In genomic region chr7:73390426-73391001, GRCm38 (mm10) we compare ENCODE assay signal across 7 mouse cellular contexts. TPM values are rescaled to one million over a fixed set of nuclear protein-coding genes. Genes with fewer than 3 reads are reported as not detected.
DNase-seq lines count a peak whose midpoint lies in the region; ATAC-seq and TF ChIP-seq lines count a peak whose summit lies in the region.

No protein-coding gene starts in this region.

- DNase-seq in CH12.LX (ENCODE audit: extremely low read depth): no peak
- peak; percentile 56 for DNase-seq in ES-CJ7 (ENCODE audit: low read depth, low spot score)
- DNase-seq in lung, postnatal 14 days: no peak

- H3K27me3 ChIP-seq in CH12.LX (replicated peaks): peaks cover 25% of the 10 kb centered on the region
- H3K27me3 ChIP-seq in heart, embryonic 13.5 days (replicated peaks): peaks cover 70% of the 10 kb centered on the region
- H3K27me3 ChIP-seq in liver, embryonic 15.5 days: peaks cover 81% of the 10 kb centered on the region

- no peak for TF ChIP-seq POLR2A in CH12.LX (IDR thresholded peaks at IDR 0.05; ENCODE audit: low read depth, low read length)

- TF ChIP-seq RAD21 in CH12.LX (IDR thresholded peaks at IDR 0.05; ENCODE audit: low read depth, low read length): no peak

- dilution Hi-C loops in CH12.LX (cut with MboI; ENCODE audit: extremely low pct_ligation_motif_present, extremely low pct_unique_long_range_greater_than_20kb, low sequenced_read_pairs): no loop called here

- H3K36me3 ChIP-seq in CH12.LX (replicated peaks in 1 of 2; ENCODE audit: control insufficient read depth in 1 of 2, insufficient read depth in 1 of 2, low read length in 1 of 2): no peaks in the 10 kb centered on the region
- no peaks in the 10 kb centered on the region for H3K36me3 ChIP-seq in heart, embryonic 13.5 days
- no peaks in the 10 kb centered on the region for H3K36me3 ChIP-seq in liver, embryonic 15.5 days (replicated peaks)

- no peaks in the 10 kb centered on the region for H3K79me2 ChIP-seq in CH12.LX (replicated peaks; ENCODE audit: control insufficient read depth, extremely low read depth, insufficient read depth, poor library complexity, severe bottlenecking)

- H3K4me3 ChIP-seq in CH12.LX (replicated peaks in 1 of 3; ENCODE audit: low read depth in 2 of 3, low read length in 2 of 3, poor library complexity in 1 of 3): no peak overlapping the region
- H3K4me3 ChIP-seq in heart, embryonic 13.5 days: peak overlapping the region; percentile 76
- H3K4me3 ChIP-seq in liver, embryonic 15.5 days (replicated peaks): 0 out of 2 replicates have a peak overlapping the region, but pooled peaks have one; percentile 40

- peak overlapping the region; percentile 68; the same call in 1 of the 2 replicates for H3K4me2 ChIP-seq in CH12.LX (ENCODE audit: insufficient read depth, low read depth, poor library complexity, severe bottlenecking)
- peak overlapping the region; percentile 98 for H3K4me2 ChIP-seq in heart, embryonic 13.5 days
- peak overlapping the region; percentile 60 for H3K4me2 ChIP-seq in liver, embryonic 15.5 days

- 3% methylated on average over 18 of the region's 18 CpGs for WGBS in heart, embryonic 13.5 days
- 4% methylated on average over 18 of the region's 18 CpGs for WGBS in liver, embryonic 15.5 days (ENCODE audit: insufficient replicate concordance)

- H3K27ac ChIP-seq in CH12.LX (ENCODE audit: insufficient read depth, low read depth): no peak overlapping the region
- peak overlapping the region; percentile 36; the same call in 1 of the 2 replicates for H3K27ac ChIP-seq in heart, embryonic 13.5 days (replicated peaks)
- no peak overlapping the region for H3K27ac ChIP-seq in liver, embryonic 15.5 days (replicated peaks)

- no peaks in the 10 kb centered on the region for H3K9me3 ChIP-seq in CH12.LX (replicated peaks; ENCODE audit: low read length)
- no peaks in the 10 kb centered on the region for H3K9me3 ChIP-seq in heart, embryonic 13.5 days
- no peaks in the 10 kb centered on the region for H3K9me3 ChIP-seq in liver, embryonic 15.5 days (replicated peaks)

- TF ChIP-seq EP300 in CH12.LX (IDR thresholded peaks at IDR 0.05; ENCODE audit: low read length): no peak

- peaks cover 4 to 47% of the 10 kb centered on the region in 2 experiments for H3K4me1 ChIP-seq in CH12.LX (ENCODE audit: control insufficient read depth in 1 of 2, insufficient read depth in 2 of 2)
- peaks cover 33% of the 10 kb centered on the region for H3K4me1 ChIP-seq in heart, embryonic 13.5 days
- H3K4me1 ChIP-seq in liver, embryonic 15.5 days (replicated peaks): no peaks in the 10 kb centered on the region

- TF ChIP-seq CTCF in CH12.LX (conservative IDR thresholded peaks at IDR 0.05 in 1 of 2, IDR thresholded peaks at IDR 0.05 in 1 of 2; ENCODE audit: low read depth in 2 of 2, low read length in 2 of 2): no peak

- no peak for ATAC-seq in heart, embryonic 13.5 days (ENCODE audit: extremely low read depth, insufficient number of reproducible peaks, low FRiP score, low TSS enrichment)
- no peak for ATAC-seq in liver, embryonic 15.5 days (ENCODE audit: insufficient read depth)
- ATAC-seq in inflammation-experienced regulatory T-cells, adult 6 months: no peak
- ATAC-seq in megakaryocyte-erythroid progenitor cell, adult 5-6 weeks (replicated peaks; ENCODE audit: low FRiP score, low TSS enrichment, poor library complexity, severe bottlenecking): no peak

- in situ Hi-C loops in CH12.LX (cut with MboI; ENCODE audit: low pct_ligation_motif_present, low pct_unique_long_range_greater_than_20kb, low sequenced_read_pairs): loop anchor here (25.0 kb wide), 1 partner anchor 1003 kb away; no protein-coding TSS in a partner anchor

- no peak overlapping the region for H3K9ac ChIP-seq in CH12.LX (ENCODE audit: insufficient read depth, low read depth)
- peak overlapping the region; percentile 88 for H3K9ac ChIP-seq in heart, embryonic 13.5 days
- H3K9ac ChIP-seq in liver, embryonic 15.5 days: no peak overlapping the region

TF ChIP-seq in CH12.LX, 34 proteins besides CTCF, POLR2A, EP300 and RAD21:
- no peak for TF ChIP-seq ELF1 (IDR thresholded peaks at IDR 0.05; ENCODE audit: low read depth, low read length)
- TF ChIP-seq NRF1 (IDR thresholded peaks at IDR 0.05; ENCODE audit: low read depth, low read length): no peak
- no peak for TF ChIP-seq TCF12 (IDR thresholded peaks at IDR 0.05; ENCODE audit: low read depth, low read length)
- no peak for TF ChIP-seq JUND (conservative IDR thresholded peaks at IDR 0.05; ENCODE audit: low read depth, low read length)
- no peak for TF ChIP-seq GABPA (IDR thresholded peaks at IDR 0.05; ENCODE audit: insufficient replicate concordance, low read depth, low read length)
- no peak for TF ChIP-seq SMC3 (IDR thresholded peaks at IDR 0.05; ENCODE audit: low read depth, low read length)
- no peak for TF ChIP-seq ZNF384 (IDR thresholded peaks at IDR 0.05; ENCODE audit: low read depth, low read length)
- no peak for TF ChIP-seq KAT2A (IDR thresholded peaks at IDR 0.05; ENCODE audit: insufficient replicate concordance, low read length)
- no peak for TF ChIP-seq TBP (conservative IDR thresholded peaks at IDR 0.05; ENCODE audit: low read depth, low read length)
- TF ChIP-seq NELFE (IDR thresholded peaks at IDR 0.05; ENCODE audit: low read depth, low read length): no peak
- TF ChIP-seq JUN (IDR thresholded peaks at IDR 0.05; ENCODE audit: insufficient read depth, low read depth, low read length): no peak
- TF ChIP-seq MEF2A (IDR thresholded peaks at IDR 0.05; ENCODE audit: borderline replicate concordance, low read depth, low read length): no peak
- TF ChIP-seq MAZ (IDR thresholded peaks at IDR 0.05; ENCODE audit: low read depth, low read length): no peak
- no peak for TF ChIP-seq CHD1 (IDR thresholded peaks at IDR 0.05; ENCODE audit: low read depth, low read length)
- no peak for TF ChIP-seq MAFK (IDR thresholded peaks at IDR 0.05; ENCODE audit: insufficient replicate concordance, low read length)

RNA-seq across cellular contexts. Expression of gene Rgma, which starts 15.2 kb away (rescaled TPM):
- total RNA-seq in CH12.LX (2012; rRNA removed) (0.04 TPM in 1 of 2 replicates, not detected in the other), CH12.LX (2014; rRNA removed) (not detected in 2 replicates)
- 0.07 TPM in 1 of 2 replicates, not detected in the other for polyA plus RNA-seq in CH12.LX (2012; ENCODE audit: insufficient read length, low read depth)
- polyA plus RNA-seq in heart, embryonic 13.5 days (2015; fragmentation: Nextera tagmentation; extraction: Ambion mirVana): 2.8 and 3.8 TPM in 2 replicates
- 0.17 and 0.23 TPM in 2 replicates for polyA plus RNA-seq in liver, embryonic 15.5 days (2015; fragmentation: Nextera tagmentation; extraction: Ambion mirVana)
- polyA plus RNA-seq in inflammation-experienced regulatory T-cells, adult 6 months (2017; shearing (Covaris generic)): not detected
- not detected in 2 replicates for total RNA-seq in megakaryocyte-erythroid progenitor cell, adult 5-6 weeks (2014; fragmentation: Nextera tagmentation)
- total RNA-seq in megakaryocyte-erythroid progenitor cell, adult 5-6 weeks (2017): not detected in 2 replicates

Comparison
In these comparisons a context has a peak if more than half of its experiments do, and no peak if none do; other contexts are left out.
1. H3K4me3 ChIP-seq: peak in heart, embryonic 13.5 days (single experiment) and liver, embryonic 15.5 days (single experiment); none in CH12.LX (0 of 3).
2. Peak in every context shown above with its lines, with median percentiles within 50 percentile points of each other: H3K4me2 ChIP-seq.